Mouse (Mus musculus) left cerebral cortex, adult 9 months (tissue): Measurements from ENCODE around the gene Taok3.

ENCODE experiments used
- DNase-seq, 2 experiments: peaks; one replicate each; pipeline ENCODE4 v3.0.0; 2022; ENCODE audit warnings: low spot score in 2 of 2

The Taok3 gene

GRCm38 (mm10) chr5:117119777-117120488 is at the start of gene Taok3:
Gene Taok3, plus strand, starts transcription at chr5:117120129.
- DNase-seq, result peak; percentile 96 to 99

GRCm38 (mm10) chr5:117087718-117088117 is 32.2 kb upstream of the Taok3 start:
- DNase-seq, result no peak

DNA sequence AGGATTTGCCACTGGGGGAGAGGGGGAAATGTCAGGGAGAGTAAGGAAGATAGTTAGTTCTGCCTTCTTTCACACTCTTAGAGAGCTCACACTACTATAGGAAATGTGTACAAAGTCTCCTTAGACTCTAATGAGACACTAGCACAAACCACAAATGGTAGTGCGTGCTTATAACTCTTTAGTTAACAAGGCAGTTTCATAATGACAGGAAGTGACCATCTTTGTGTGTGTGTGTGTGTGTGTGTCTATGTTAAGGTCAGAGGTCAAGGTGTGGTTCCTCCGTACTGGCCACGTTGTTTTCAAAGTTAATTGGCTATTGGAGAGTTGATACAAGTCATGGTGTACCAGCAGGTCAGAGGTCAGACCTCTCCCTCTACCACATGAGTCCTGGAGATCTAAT is 30.8 kb upstream of the Taok3 start:
- DNase-seq, result no peak

GRCm38 (mm10) chr5:117089786-117090185 is 30.1 kb upstream of the Taok3 start:
- DNase-seq, result no peak

GRCm38 (mm10) chr5:117094431-117094830 is 25.5 kb upstream of the Taok3 start:
- DNase-seq, result peak in 1 of 2 experiments; percentile 49

DNA sequence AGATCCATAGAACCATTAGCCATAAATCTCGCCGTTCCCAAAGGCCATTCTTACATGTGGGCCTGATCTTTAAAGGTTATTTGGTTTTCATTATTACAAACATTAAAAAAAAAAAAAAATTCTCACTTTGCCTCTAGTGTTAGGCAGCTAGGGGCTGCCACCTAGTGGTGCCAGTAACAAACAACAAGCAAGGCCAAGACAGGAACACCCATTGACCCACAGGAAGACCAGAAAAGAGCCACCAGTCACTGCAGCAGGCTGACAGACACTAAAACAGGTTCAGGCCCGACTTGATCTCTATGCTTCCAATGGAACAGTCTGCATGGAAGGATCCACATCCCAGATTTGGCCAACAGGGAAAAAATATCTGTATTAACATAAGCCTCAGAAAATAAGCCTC is 23.2 kb upstream of the Taok3 start:
- peak in 1 of 2 experiments; percentile 56 for DNase-seq

DNA sequence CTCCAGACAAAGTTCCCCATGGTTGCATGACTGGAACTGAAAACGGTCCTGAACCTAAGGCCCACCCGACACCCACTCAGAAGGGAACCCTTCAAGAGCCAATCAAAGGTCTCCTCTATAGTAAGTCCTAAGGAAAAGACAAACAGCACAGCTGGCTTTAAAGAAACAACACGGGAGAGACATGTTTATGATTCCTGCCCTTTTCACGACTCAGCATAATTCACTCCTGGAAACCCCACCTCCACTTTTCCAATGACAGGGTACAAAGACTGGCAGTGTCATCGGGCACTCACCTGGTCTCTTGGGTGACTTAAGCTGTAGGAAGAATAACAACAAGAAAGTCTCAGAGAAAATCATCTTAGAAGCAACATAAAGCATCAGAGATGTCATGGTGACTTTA is 20.9 kb upstream of the Taok3 start:
- DNase-seq, result no peak

GRCm38 (mm10) chr5:117099742-117100141 is 20.2 kb upstream of the Taok3 start:
- no peak for DNase-seq

DNA sequence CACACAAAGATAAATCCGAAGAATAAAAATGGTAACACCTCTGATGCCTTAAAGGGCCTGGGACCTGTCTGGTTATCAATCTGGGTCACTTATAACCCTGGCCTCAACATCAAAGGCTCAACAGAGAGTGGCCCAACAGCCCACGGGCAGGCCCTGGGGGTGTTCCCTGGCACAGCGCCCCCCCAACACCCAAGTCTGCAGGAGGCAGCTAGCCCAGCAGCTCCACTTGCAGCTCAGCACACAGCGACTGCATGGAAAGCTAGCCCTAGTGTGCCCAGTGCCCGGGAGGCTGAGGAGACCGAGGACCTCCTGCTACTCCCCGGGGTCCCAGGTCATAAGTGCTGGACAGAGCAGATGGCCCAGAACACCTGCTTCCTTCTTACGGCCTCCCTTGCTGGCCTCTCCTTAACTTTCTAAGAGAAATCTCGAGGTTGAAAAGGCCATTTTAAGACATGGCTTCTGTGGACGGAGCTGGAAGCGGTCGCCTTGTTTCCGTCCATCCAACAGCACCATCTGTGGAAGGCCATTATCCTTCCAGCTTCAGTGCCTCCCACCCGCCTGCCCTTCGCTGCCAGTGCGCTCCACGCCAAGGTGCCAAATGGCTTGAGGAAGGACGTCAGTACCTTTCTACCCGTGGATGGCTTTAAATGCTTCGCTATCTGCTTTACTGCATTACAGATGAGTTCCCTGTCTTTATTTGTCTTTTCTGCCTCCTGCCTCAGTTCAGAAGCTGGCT is 16.6 kb upstream of the Taok3 start:
- no peak for DNase-seq

- no peak for DNase-seq
Measured at GRCm38 (mm10) chr5:117104329-117104728, 15.6 kb upstream of the Taok3 start.

- no peak for DNase-seq
Measured at GRCm38 (mm10) chr5:117105761-117106160, 14.2 kb upstream of the Taok3 start.

DNA sequence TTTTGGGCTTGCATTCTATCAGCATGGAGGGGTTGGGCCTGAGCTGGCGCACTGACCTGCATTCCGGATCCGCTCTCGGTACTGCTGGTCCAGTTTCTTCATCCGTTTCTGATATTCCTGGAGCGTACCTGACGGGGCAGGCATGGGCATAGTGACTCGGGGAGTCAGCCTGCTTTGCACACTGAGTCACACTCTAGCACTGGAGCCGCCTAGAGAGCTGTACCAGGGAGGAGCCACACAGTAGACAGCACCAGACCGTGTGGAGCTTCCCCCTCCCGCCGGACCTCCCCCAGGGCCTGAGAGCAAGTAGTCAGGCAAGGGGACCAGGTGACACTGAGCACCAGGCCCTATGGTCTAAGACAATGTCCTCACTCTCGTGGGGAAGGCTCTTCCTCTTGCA is 11.6 kb upstream of the Taok3 start:
- no peak for DNase-seq

DNA sequence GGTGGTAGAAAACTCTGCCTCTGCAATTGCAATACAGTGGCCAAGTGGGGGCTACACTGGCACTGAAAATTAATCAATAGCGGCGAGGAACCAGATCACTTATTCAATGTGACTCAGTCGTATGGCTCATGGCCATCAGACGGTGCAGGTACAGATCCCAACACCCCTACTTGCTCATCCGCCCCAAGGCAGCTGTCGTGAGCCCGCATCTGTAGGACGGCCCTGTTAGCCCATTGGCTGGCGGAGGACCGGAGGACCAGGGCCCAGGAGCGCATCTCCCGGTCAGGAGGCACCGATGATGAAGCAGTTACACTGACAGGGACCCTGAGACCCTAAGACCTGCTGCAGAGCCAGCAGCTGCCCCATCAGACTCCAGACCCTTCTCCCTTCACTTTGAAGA is 11.2 kb upstream of the Taok3 start:
- DNase-seq, result no peak

GRCm38 (mm10) chr5:117109522-117109921 is 10.4 kb upstream of the Taok3 start:
- DNase-seq, result no peak

DNA sequence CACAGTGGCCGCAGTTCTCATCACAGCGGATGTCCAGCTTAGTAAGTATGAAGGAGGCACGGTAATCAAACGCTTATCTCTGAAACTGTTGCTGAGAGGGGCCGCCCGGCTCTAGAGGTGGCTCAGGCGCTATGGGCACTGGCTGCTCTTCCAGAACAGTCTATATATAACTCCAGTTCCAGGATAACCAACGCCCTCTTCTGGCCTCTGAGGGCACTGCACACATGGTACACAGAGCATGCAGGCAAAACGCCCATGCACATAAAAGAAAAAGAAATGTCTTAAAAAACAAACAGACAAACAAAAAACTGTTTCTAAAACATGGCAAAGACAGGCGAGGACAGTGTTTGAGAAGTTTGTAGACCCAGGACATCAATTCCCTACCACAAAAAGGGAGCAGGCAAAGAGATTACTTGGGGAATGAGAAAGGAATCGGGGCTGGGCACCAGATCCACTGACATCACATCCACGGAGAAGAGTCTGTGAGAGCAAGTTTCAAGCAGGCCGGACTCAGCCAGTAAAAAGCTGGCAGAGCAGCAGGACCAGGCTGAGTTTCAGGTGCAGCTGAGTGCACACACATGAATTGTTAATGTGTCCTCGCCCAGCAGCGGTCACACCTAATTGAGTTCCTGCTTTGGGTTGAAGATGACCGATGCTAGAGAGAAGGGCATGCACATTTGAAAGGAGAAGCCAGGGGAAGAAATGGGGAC is 8.7 kb upstream of the Taok3 start:
- DNase-seq, result no peak

- no peak for DNase-seq
Measured at GRCm38 (mm10) chr5:117111774-117112112, 8.2 kb upstream of the Taok3 start.

DNA sequence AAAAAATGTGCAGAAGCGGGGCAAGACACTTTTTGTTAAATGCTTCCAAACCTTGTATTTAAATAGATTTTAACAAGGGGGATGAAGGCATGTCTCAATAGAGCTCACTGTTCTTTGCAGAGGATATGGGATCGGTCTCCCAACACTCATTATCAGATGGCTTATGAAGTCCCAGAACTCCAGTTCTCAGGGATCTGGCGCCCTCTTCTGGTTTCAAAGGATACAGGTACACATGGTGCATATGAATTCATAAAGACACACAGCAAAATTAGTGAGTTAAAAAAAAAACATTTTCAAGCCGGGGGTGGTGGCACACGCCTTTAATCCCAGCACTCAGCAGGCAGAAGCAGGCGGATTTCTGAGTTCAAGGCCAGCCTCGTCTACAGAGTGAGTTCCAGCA is 6.6 kb upstream of the Taok3 start:
- no peak for DNase-seq

GRCm38 (mm10) chr5:117114581-117115192 is 5.2 kb upstream of the Taok3 start:
- no peak for DNase-seq

DNA sequence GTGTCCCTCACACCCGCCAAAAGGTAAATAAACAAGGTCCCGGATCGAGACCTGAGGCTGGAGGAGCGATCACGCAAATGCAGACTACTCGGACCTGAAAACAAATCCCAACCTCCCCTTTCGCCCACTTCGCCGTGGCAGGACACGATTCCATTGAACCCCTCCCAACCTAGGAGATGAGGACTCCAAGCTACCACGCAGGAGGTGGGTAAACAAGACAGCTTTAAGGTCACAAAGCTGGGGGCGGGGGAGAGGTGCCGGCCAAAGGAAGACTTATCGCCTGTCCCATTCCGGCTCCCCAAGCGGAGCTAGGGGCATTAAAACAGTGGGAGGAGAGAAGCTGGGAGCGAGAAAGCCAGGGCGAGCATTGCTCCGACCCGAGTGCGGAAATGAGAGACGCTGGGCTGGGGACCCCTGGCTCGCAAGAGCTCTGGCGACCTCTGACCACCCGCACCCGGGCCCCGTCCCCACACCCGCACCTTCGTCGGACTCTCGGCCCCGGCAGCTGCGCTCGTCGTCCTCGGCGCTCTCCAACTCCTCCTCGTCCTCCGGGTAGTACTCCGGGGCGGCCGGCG is 4.6 kb upstream of the Taok3 start:
- no peak for DNase-seq

DNA sequence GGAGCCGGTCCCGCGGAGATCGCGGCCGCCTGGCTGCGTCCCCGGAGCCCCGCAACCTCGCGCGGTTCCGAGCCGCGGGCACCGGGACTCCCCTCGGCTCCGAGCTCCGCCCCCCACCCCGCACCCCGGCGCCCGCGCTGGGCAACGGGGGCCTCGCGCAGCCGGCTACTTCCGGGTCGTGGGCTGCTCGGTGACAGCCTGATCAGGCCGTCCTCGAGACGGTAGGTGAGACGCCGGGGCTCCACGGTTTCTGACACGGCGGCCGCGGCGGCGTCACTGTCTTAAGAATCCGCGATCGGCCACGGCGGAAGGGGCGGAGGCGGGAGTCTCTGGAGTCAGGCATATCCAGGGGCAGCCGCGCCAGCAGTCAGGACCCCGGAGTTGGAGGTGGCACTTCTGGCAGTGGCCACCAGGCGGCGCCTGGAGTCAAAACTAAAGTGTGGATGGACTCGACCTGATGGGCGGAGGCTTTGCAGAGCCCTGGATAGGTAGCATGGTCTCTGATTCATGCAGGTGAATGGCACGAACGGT is 4.0 kb upstream of the Taok3 start, which contains the start of gene Suds3:
Gene Suds3, minus strand, starts transcription at position 278 of the 531 bp plus-strand sequence.
- peak; percentile 89 to 99 for DNase-seq

DNA sequence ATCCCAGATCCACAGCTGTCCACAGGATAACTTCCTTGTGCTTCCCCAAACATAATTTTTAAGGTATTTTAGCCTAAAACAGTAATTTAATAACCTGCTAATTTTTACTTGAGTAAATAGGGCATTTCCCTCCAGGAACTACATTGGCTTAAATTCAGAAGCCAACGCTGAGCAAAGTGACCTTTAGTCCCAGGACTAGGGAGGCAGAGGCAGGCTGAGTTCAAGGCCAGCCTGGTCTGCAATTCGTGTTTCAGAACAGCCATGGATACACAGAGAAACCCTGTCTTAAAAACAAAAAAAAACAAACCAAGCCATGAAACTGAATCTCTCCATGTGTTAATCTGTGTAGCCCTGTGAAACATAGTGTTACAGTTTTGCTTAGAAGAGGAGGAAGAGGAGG is 3.3 kb upstream of the Taok3 start:
- DNase-seq, result no peak

DNA sequence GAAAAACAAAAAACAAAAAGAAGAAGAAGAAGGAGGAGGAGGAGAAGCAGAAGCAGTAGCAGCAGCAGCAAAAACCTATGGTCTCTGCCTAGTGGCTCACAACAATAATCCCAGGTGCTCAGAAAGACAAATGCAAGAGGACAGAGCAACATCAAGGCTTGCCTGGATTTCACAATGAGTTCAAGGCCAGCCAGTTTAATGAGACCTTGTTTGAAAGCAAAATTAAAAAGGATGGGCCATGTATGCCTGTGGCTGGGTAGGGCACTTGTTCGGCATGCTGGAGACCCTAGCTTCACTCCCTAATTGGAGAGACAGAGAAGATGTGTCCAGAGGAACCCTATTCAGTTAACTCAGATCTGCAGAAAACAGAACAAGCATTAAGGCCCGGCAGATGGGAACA is 2.7 kb upstream of the Taok3 start:
- DNase-seq, result no peak
